Mouse (Mus musculus) testis, adult 2 months (tissue): Measurements from ENCODE around the gene Zfp13.

Source experiments
- CTCF ChIP-seq: fragments of 200-500 bp; IDR thresholded peaks from 2 replicates; pipeline ENCODE4 v1.5.1; 2012; ENCODE audit warnings: low read depth, mild to moderate bottlenecking, inconsistent platforms, low read length, moderate library complexity; ENCODE audit not compliant: control insufficient read depth, insufficient read depth, insufficient replicate concordance
- POLR2A ChIP-seq: fragments of 200-500 bp; IDR thresholded peaks from 2 replicates; pipeline ENCODE4 v1.6.1; 2012; ENCODE audit warnings: low read depth, mild to moderate bottlenecking, inconsistent platforms, low read length, moderate library complexity; ENCODE audit not compliant: control insufficient read depth

DNA sequence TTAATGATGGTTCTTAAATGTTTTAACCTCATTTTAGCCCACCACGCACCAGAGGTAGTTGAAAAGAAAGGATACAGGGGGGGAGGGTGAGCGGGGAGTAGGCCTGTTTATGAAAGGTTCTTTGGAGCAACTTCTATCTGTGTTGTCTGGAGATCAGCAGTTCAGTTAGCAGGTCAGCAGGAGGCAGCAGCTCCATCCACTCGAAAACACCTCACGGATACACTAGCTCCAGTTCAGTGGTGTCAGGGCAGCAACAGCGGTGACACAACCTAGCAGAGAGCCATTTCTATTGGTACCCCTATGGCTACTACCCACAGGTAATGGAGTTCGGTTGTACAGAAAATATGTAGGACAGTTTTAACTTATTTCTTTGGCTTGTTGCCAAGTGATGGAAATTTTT is 29.3 kb downstream of the Zfp13 start:
- peak; percentile 61; the same call in 1 of the 2 replicates for TF ChIP-seq CTCF
- no peak for TF ChIP-seq POLR2A
